Mouse (Mus musculus): ENCODE results near the gene Sec14l5. TPM values are rescaled to one million over a fixed set of nuclear protein-coding genes. Genes with fewer than 3 reads are reported as not detected.

Gene Sec14l5
- total and polyA plus RNA-seq, 2 experiments from 2014 or later = 0.18 to 0.21 TPM

DNA sequence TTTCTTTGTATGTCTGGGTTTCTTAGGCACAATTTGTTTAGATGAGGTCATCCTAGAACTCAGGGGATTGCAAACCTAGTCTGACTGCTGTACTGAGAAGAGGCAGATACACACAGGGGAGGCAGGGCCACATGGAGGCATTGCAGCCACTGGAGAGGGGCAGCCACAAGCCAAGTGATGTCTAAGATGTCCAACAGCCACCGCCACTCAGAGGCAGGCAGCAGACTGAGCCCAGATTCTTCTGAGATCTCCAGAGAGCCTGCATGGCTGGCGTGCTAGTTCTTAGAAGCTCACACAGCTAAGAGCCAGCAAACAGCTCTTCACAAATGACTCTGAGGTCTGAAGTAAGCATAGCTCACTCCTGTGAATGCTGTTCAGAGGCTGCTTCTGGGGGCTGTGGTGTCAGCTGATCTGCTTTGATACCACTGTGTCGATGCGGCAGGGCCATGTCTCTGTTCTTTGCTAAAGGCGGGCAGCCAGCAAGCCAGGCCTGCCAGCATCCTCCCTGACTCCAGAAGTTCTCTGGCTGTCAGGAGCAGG, 58.6 kb downstream of the Sec14l5 start:
- Histone ChIP-seq H3K9me3 (ENCODE audit: low read length) (no peaks in the 10 kb centered on the region), H3K9ac (replicated peaks; ENCODE audit: low read length) (no peak overlapping the region), H3K27me3 (ENCODE audit: insufficient read depth, low read length) (0 out of 2 replicates have a peak, but pooled peaks cover 3% of the 10 kb centered on the region), H3K4me1 (ENCODE audit: insufficient read depth, low read length) (peaks cover 11% of the 10 kb centered on the region; the same call in 1 of the 2 replicates), H3K36me3 (ENCODE audit: insufficient read depth, low read length) (no peaks in the 10 kb centered on the region), H3K4me2 (ENCODE audit: low read depth, low read length) (no peak overlapping the region), H3K27ac (no peak overlapping the region), H3K4me3 (ENCODE audit: low read length) (no peak overlapping the region)
- 93% methylated on average over 5 of the region's 5 CpGs for WGBS
- DNase-seq (ENCODE audit: low spot score) (no peak), ATAC-seq (no peak)
- no peak for TF ChIP-seq CTCF (IDR thresholded peaks at IDR 0.05; ENCODE audit: low read depth)

DNA sequence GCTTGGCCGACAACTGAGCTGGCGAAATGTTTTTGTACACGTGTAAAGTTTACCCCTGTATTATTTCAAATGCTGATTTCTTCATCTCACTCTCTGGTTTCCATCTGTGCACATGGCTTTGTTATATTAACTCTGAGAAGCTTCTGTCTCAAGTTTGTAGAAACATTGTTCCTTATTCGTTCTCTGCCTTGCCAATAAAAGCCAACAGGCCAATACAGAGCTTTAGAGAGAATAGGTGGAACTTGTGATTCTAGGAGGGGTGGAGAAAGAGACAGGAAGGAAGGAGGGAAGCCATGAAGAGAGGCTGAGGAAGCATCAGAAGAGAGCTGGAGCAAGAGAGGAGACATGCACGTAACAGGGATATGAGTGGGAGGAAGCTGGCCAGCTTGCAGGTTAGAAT, 59.1 kb downstream of the Sec14l5 start:
- no peak for ATAC-seq
- H3K27ac ChIP-seq = no peak overlapping the region
- no peak for TF ChIP-seq CTCF (IDR thresholded peaks at IDR 0.05; ENCODE audit: low read depth)
- H3K4me1 ChIP-seq (ENCODE audit: insufficient read depth, low read length) = peaks cover 11% of the 10 kb centered on the region; the same call in 1 of the 2 replicates
- no peak overlapping the region for H3K9ac ChIP-seq (replicated peaks; ENCODE audit: low read length)
- H3K9me3 ChIP-seq (ENCODE audit: low read length) = no peaks in the 10 kb centered on the region
- no peak overlapping the region for H3K4me3 ChIP-seq (ENCODE audit: low read length)
- H3K36me3 ChIP-seq (ENCODE audit: insufficient read depth, low read length) = no peaks in the 10 kb centered on the region
- H3K27me3 ChIP-seq (ENCODE audit: insufficient read depth, low read length) = 0 out of 2 replicates have a peak, but pooled peaks cover 3% of the 10 kb centered on the region
- no peak overlapping the region for H3K4me2 ChIP-seq (ENCODE audit: low read depth, low read length)
- no peak for DNase-seq (ENCODE audit: low spot score)
- WGBS = 71% methylated on average over 5 of the region's 5 CpGs

DNA sequence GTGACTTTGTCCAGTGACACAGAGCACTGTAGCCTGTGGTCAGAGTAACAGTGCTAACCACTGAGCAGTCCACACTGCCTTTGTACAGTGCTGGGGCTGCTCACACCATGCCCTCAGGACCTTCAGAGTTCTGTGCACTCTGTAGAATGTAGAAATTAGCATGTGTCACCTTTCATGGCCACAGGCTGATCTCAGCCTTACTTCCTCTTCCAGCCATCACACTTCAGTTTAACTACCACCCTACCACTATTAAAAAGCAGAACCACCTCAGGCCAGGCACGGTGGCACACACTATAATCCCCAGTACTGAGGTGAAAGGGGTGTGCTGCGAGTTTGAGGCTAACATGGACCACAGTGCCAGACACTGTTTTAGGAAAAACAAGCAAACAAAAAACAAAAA, 63.5 kb downstream of the Sec14l5 start:
- ATAC-seq (no peak), DNase-seq (ENCODE audit: low spot score) (no peak)
- 73% methylated on average over 2 of the region's 2 CpGs for WGBS
- H3K4me2 ChIP-seq (ENCODE audit: low read depth, low read length) = no peak overlapping the region
- no peaks in the 10 kb centered on the region for H3K4me1 ChIP-seq (ENCODE audit: insufficient read depth, low read length)
- 0 out of 2 replicates have a peak, but pooled peaks cover 3% of the 10 kb centered on the region for H3K27me3 ChIP-seq (ENCODE audit: insufficient read depth, low read length)
- no peak for TF ChIP-seq CTCF (IDR thresholded peaks at IDR 0.05; ENCODE audit: low read depth)
- no peaks in the 10 kb centered on the region for H3K9me3 ChIP-seq (ENCODE audit: low read length)
- no peaks in the 10 kb centered on the region for H3K36me3 ChIP-seq (ENCODE audit: insufficient read depth, low read length)
- H3K27ac ChIP-seq = no peak overlapping the region
- no peak overlapping the region for H3K9ac ChIP-seq (replicated peaks; ENCODE audit: low read length)
- no peak overlapping the region for H3K4me3 ChIP-seq (ENCODE audit: low read length)

DNA sequence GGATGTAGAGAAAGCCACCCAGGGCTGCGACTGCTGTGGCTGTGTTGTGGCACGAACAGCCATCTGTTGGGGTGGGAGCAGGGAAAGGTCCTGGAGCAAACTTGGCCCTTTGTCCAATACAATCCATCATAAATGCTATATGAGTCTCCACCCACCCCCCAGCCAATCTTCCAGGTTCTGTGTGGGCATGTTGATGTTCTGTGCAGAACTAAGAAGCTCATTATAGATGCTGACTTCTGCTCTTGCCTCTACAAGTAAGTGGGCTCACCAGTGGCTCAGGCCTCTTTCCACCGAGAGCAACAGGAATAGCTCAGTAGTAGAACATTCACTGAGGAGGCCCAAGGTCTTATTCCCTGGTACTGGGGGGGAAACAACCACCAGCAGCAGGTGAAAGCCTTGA, 65.2 kb downstream of the Sec14l5 start:
- Histone ChIP-seq H3K27ac (no peak overlapping the region), H3K4me2 (ENCODE audit: low read depth, low read length) (no peak overlapping the region), H3K36me3 (ENCODE audit: insufficient read depth, low read length) (no peaks in the 10 kb centered on the region), H3K4me1 (ENCODE audit: insufficient read depth, low read length) (no peaks in the 10 kb centered on the region), H3K4me3 (ENCODE audit: low read length) (no peak overlapping the region), H3K9me3 (ENCODE audit: low read length) (no peaks in the 10 kb centered on the region), H3K9ac (replicated peaks; ENCODE audit: low read length) (no peak overlapping the region), H3K27me3 (ENCODE audit: insufficient read depth, low read length) (0 out of 2 replicates have a peak, but pooled peaks cover 3% of the 10 kb centered on the region)
- TF ChIP-seq CTCF (IDR thresholded peaks at IDR 0.05; ENCODE audit: low read depth) = no peak
- ATAC-seq (no peak), DNase-seq (ENCODE audit: low spot score) (no peak)
- 87% methylated on average over 3 of the region's 3 CpGs for WGBS

DNA sequence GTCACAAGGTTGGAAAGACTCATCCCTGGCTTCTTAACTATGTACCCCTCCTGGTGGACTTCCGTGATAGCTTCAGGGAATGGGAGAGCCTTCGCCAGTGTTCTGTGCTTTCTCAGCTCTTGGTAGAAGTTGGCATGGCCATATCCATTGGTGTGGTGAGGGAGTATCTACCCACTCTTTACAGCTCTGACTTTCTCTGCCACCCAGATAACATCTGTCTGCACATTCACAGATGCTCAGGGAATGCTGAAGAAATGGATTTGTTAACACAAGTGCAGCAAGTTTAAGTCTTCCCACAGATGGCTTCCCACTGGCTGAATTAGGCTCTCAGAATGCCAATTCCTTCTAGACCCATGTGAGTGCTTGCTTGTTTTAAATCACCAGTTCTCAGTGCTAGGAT, 67.2 kb downstream of the Sec14l5 start:
- DNase-seq (ENCODE audit: low spot score) (no peak), ATAC-seq (no peak)
- no peak overlapping the region for H3K4me2 ChIP-seq (ENCODE audit: low read depth, low read length)
- no peak for TF ChIP-seq CTCF (IDR thresholded peaks at IDR 0.05; ENCODE audit: low read depth)
- 0 out of 2 replicates have a peak, but pooled peaks cover 3% of the 10 kb centered on the region for H3K27me3 ChIP-seq (ENCODE audit: insufficient read depth, low read length)
- H3K9ac ChIP-seq (replicated peaks; ENCODE audit: low read length) = no peak overlapping the region
- H3K27ac ChIP-seq = no peak overlapping the region
- H3K36me3 ChIP-seq (ENCODE audit: insufficient read depth, low read length) = no peaks in the 10 kb centered on the region
- H3K4me1 ChIP-seq (ENCODE audit: insufficient read depth, low read length) = no peaks in the 10 kb centered on the region
- no peak overlapping the region for H3K4me3 ChIP-seq (ENCODE audit: low read length)
- H3K9me3 ChIP-seq (ENCODE audit: low read length) = no peaks in the 10 kb centered on the region
- WGBS = 94% methylated on average over 2 of the region's 2 CpGs

DNA sequence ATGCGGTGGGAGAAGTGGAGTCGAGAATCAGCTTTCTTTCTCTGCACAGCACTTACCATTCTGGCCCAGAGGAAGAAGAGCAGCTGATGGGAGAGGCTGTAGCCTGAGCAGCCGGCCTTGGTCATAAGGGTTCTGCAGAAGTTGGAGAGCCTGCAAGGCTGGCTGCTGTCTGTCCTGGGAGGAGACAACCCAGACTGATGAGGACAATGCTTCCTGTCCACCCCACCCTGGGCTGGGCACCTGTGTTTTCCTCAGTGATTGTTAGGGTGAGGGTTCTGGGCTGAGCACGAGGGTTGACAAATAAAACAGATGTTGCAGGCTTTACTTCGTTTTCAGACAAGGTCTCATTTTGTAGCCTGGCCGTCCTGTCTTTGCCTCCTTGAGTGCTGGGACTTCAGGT, 69.8 kb downstream of the Sec14l5 start:
- Histone ChIP-seq H3K9me3 (ENCODE audit: low read length) (no peaks in the 10 kb centered on the region), H3K4me1 (ENCODE audit: insufficient read depth, low read length) (no peaks in the 10 kb centered on the region), H3K4me3 (ENCODE audit: low read length) (no peak overlapping the region), H3K27me3 (ENCODE audit: insufficient read depth, low read length) (no peaks in the 10 kb centered on the region), H3K27ac (no peak overlapping the region), H3K4me2 (ENCODE audit: low read depth, low read length) (no peak overlapping the region), H3K9ac (replicated peaks; ENCODE audit: low read length) (no peak overlapping the region), H3K36me3 (ENCODE audit: insufficient read depth, low read length) (no peaks in the 10 kb centered on the region)
- TF ChIP-seq CTCF (IDR thresholded peaks at IDR 0.05; ENCODE audit: low read depth) = no peak
- 70% methylated on average over 6 of the region's 6 CpGs for WGBS
- DNase-seq (ENCODE audit: low spot score) = no peak
- ATAC-seq = no peak

DNA sequence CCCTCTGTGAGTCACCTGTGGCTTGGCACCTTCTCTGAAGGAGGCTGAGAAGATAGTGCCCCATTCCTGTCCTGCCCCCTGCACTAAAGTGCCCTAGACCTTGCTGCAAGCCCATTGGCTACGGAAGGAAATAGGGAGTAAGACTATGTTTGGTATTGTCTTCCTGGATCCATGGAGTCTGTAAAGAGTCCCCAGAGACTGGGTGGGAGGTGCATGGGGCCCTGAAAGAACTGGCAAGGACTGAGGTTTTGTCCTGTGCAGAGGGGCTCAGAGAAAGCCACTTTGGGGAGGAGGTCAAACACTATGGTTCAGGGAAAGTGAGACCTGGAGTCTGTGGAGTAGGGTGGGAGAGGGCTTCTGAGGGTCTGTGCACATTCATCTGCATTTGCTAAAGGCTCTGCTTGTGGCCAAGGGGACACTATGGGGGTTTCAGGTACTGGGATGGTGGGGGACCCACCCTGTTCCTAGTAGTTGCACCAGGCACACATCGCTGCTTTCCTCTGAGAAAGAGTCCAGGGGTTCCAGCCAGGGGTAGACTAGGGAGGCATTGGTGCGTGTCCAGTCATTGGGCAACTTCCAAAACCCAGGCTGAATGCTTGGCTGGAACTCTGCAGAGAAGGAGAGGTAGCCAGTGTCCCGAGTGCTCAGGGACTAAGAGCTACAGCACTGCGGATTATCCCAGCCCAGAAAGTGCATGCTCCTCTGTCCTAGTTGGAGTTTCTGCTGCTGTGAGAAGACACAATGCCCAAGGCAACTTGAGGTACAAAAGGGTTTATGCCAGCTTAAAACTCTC, 70.6 kb downstream of the Sec14l5 start:
- no peak for DNase-seq (ENCODE audit: low spot score)
- H3K4me2 ChIP-seq (ENCODE audit: low read depth, low read length) = no peak overlapping the region
- no peak overlapping the region for H3K4me3 ChIP-seq (ENCODE audit: low read length)
- 63% methylated on average over 5 of the region's 5 CpGs for WGBS
- no peak overlapping the region for H3K27ac ChIP-seq
- ATAC-seq = no peak
- no peak for TF ChIP-seq CTCF (IDR thresholded peaks at IDR 0.05; ENCODE audit: low read depth)
- H3K9ac ChIP-seq (replicated peaks; ENCODE audit: low read length) = no peak overlapping the region
- H3K36me3 ChIP-seq (ENCODE audit: insufficient read depth, low read length) = no peaks in the 10 kb centered on the region
- H3K4me1 ChIP-seq (ENCODE audit: insufficient read depth, low read length) = no peaks in the 10 kb centered on the region
- no peaks in the 10 kb centered on the region for H3K9me3 ChIP-seq (ENCODE audit: low read length)
- H3K27me3 ChIP-seq (ENCODE audit: insufficient read depth, low read length) = 0 out of 2 replicates have a peak, but pooled peaks cover 4% of the 10 kb centered on the region

Measured in hindbrain, postnatal 0 days (tissue).